Mouse (Mus musculus): Measurements from ENCODE around the gene Dnah2. TPM values are rescaled to one million over a fixed set of nuclear protein-coding genes. Genes with fewer than 3 reads are reported as not detected.

Gene Dnah2
- polyA plus RNA-seq (2017; shearing (Covaris generic)): 0.16 TPM

DNA sequence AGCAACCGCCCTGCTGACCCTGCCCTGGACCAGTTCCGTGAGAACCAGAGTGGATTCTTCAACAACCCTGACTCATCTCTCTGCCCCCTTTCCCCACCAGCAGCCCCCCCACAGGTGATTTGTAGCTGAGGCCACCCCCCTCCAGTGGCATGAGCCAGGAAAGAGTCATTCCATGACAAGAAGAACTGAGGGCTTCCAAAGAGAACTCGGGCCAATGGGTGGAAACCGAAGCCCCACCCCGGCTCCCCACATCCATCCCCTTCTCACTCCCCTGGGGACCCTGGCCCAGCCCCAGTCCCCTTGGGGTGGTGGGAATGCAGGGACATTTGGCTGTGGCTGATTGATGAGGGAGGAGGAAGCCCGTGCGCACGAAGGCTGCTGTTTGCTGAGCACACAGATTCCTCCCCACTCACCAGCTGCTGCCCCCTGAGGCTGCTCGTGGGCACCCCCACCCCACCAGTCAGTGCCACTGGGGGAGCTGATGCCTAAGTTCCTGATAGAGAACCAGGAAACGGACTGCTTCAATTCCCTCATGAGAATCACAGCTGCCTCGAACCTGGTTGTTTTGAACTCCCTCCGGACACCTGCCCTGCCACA lies at the start of gene Dnah2:
Gene Dnah2, minus strand, starts transcription at position 51 of the 597 bp plus-strand sequence.

DNA sequence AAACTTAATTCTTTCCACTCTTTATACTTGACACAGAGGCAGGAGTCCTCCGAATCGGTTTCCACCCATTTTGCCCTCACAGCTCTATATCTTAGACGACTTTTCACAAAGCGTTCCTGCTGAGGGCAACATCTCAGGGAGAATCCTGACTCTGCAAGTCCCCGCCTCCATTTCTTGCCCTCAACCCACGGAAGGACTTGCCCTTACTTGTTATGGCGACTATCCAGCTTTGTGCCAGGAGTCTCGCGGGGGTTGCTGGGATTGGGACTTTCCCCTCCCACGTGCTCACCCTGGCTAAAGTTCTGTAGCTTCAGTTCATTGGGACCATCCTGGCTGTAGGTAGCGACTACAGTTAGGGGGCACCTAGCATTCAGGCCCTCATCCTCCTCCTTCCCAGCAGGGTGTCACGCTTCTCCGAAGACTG lies 31.2 kb upstream of the Dnah2 start, which contains the start of the genes Wrap53 and Trp53:
Gene Wrap53, minus strand, starts transcription at position 165 of the 424 bp plus-strand sequence.
Gene Trp53, plus strand, starts transcription at position 269 of the 424 bp plus-strand sequence.

GRCm38 (mm10) chr11:69559851-69560765 lies 11.2 kb upstream of the Dnah2 start, which contains the start of gene Efnb3:
Gene Efnb3 (minus strand): TSS chr11:69560205.

DNA sequence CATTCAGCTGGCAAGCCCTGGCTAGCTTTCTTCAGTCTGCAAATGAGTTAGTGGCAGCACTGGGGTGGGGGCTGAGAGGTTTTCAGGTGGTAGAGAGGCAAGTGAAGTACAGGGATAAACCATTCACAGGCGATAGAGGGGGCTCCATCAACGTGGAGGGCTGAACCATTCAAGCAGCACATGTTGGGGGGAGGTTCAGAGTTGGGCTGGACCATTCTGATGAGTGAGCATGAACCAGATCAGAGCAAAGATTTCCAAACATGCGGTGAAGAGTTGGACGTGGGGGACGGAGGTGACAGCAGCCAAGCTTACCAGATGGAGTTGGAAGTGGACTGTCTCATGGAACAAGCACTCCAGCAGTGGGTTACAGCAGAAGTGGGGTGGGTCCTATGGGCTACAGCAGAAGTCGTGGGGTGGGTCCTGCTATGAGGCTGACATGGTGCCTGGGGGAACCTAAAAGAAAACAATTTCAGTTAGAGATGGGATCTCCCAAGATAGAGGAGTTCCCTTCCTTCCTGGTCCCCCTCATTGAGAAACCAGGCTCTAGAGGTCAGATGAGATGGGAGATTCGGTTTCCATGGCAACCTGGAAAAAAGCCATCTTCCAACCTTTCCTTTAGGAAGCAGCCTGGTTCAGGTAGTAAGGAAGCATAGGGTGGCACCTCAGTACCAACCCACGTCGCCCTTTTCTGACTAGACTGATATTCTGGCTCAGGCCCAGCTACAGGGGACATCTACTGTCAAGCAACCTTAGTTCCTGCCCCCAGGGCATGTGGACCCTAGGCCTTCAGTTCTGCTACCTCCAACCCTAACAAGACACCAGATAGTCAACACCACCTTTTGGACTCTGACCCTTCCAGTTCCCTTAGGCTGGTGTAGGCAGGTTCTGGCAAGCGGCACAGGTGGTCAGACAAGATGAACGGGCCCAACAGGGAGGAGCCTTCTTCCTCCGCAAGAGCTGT lies 135.4 kb downstream of the Dnah2 start, which contains the start of gene Kdm6b:
Gene Kdm6b, minus strand, starts transcription at position 455 of the 961 bp plus-strand sequence.

DNA sequence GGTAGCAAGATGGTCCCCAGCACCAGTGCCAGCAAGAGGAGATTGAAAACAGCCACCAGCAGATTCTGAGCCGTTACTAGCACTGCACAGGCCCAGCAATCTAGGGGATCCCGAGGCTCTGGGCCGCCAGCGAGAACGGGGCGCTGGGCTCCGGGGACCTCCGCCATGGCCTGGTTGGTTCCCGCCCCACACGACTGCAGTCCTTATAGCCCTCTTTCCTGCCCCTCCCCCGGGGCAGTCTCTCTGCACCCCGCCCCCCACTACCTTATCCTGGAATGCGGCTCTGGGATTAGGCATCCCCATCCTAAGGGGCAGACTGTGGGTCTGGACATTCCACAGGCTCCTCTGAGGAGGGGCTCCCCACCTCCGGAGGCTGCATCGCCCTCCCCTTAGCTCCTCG lies 150.9 kb downstream of the Dnah2 start, which contains the start of gene Tmem88:
Gene Tmem88, minus strand, starts transcription at position 176 of the 400 bp plus-strand sequence.

GRCm38 (mm10) chr11:69395235-69395633 lies 153.7 kb downstream of the Dnah2 start, which contains the start of the genes Naa38 and Cyb5d1:
Gene Naa38 (plus strand): TSS chr11:69395487.
Gene Cyb5d1 (minus strand): TSS chr11:69395631.

Other genes with a start within 250 kb of the Dnah2 start
- gene Cntrob, start 225.3 kb downstream of the Dnah2 start, polyA plus RNA-seq (2017; shearing (Covaris generic)): 9.9 TPM
- gene Trappc1, start 225.1 kb downstream of the Dnah2 start, polyA plus RNA-seq (2017; shearing (Covaris generic)): 43.0 TPM
- 0.65 TPM for gene Kcnab3, start 222.9 kb downstream of the Dnah2 start, polyA plus RNA-seq (2017; shearing (Covaris generic))
- gene Rnf227, start 208.6 kb downstream of the Dnah2 start, polyA plus RNA-seq (2017; shearing (Covaris generic)): 2.2 TPM
- 65.5 TPM for gene Chd3, start 179.7 kb downstream of the Dnah2 start, polyA plus RNA-seq (2017; shearing (Covaris generic))
- 45.5 TPM for gene Naa38, start 153.6 kb downstream of the Dnah2 start, polyA plus RNA-seq (2017; shearing (Covaris generic))
- 28.4 TPM for gene Cyb5d1, start 153.5 kb downstream of the Dnah2 start, polyA plus RNA-seq (2017; shearing (Covaris generic))
- 3.3 TPM for gene Tmem88, start 150.9 kb downstream of the Dnah2 start, polyA plus RNA-seq (2017; shearing (Covaris generic))
- 55.7 TPM for gene Kdm6b, start 135.4 kb downstream of the Dnah2 start, polyA plus RNA-seq (2017; shearing (Covaris generic))
- not detected for gene Efnb3, start 11.1 kb upstream of the Dnah2 start, polyA plus RNA-seq (2017; shearing (Covaris generic))
- 13.1 TPM for gene Wrap53, start 31.1 kb upstream of the Dnah2 start, polyA plus RNA-seq (2017; shearing (Covaris generic))
- gene Trp53, start 31.2 kb upstream of the Dnah2 start, polyA plus RNA-seq (2017; shearing (Covaris generic)): 204 TPM
- gene Atp1b2, start 56.8 kb upstream of the Dnah2 start, polyA plus RNA-seq (2017; shearing (Covaris generic)): not detected
- 0.68 TPM for gene Shbg, start 68.8 kb upstream of the Dnah2 start, polyA plus RNA-seq (2017; shearing (Covaris generic))
- 0.59 TPM for gene Sat2, start 72.9 kb upstream of the Dnah2 start, polyA plus RNA-seq (2017; shearing (Covaris generic))
- gene Fxr2, start 83.9 kb upstream of the Dnah2 start, polyA plus RNA-seq (2017; shearing (Covaris generic)): 73.0 TPM
- gene Sox15, start 106.2 kb upstream of the Dnah2 start, polyA plus RNA-seq (2017; shearing (Covaris generic)): 0.76 TPM
- 44.5 TPM for gene Mpdu1, start 113.5 kb upstream of the Dnah2 start, polyA plus RNA-seq (2017; shearing (Covaris generic))
- 3.9 TPM for gene Cd68, start 117.0 kb upstream of the Dnah2 start, polyA plus RNA-seq (2017; shearing (Covaris generic))
- gene Eif4a1, start 123.3 kb upstream of the Dnah2 start, polyA plus RNA-seq (2017; shearing (Covaris generic)): 729 TPM
- 29.6 TPM for gene Senp3, start 133.0 kb upstream of the Dnah2 start, polyA plus RNA-seq (2017; shearing (Covaris generic))
- gene Tnfsf13, start 136.7 kb upstream of the Dnah2 start, polyA plus RNA-seq (2017; shearing (Covaris generic)): not detected
- gene Tnfsf12, start 146.7 kb upstream of the Dnah2 start, polyA plus RNA-seq (2017; shearing (Covaris generic)): not detected
- not detected for gene Tnfsfm13, start 147.0 kb upstream of the Dnah2 start, polyA plus RNA-seq (2017; shearing (Covaris generic))
- gene Polr2a, start 209.5 kb upstream of the Dnah2 start, polyA plus RNA-seq (2017; shearing (Covaris generic)): 51.9 TPM
- 0.26 TPM for gene Slc35g3, start 212.9 kb upstream of the Dnah2 start, polyA plus RNA-seq (2017; shearing (Covaris generic))
- 4.2 TPM for gene Zbtb4, start 216.8 kb upstream of the Dnah2 start, polyA plus RNA-seq (2017; shearing (Covaris generic))
- gene Chrnb1, start 246.8 kb upstream of the Dnah2 start, polyA plus RNA-seq (2017; shearing (Covaris generic)): 0.52 TPM

Data from effector memory CD4-positive, alpha-beta T cell, adult 7 months (primary cell).